Mouse (Mus musculus) intestine, postnatal 0 days (tissue): Measurements from ENCODE around the gene Gabrr2. TPM values are rescaled to one million over a fixed set of nuclear protein-coding genes. Genes with fewer than 3 reads are reported as not detected.

Experiments
- ATAC-seq: fragments of 200-750 bp; cut with Nextera tagmentation; 2 replicates; pipeline ENCODE4 v1.8.0; 2017; ENCODE audit warnings: mild to moderate bottlenecking, moderate TSS enrichment, moderate library complexity
- H3K27ac ChIP-seq: fragments of 300-500 bp; sonication (generic); 2 replicates; pipeline ENCODE4 v1.5.1; 2014; ENCODE audit warnings: mild to moderate bottlenecking, low read depth, low read length, moderate library complexity
- H3K27me3 ChIP-seq: fragments of 300-500 bp; sonication (generic); replicated peaks from 2 replicates; pipeline ENCODE4 v1.6.1; 2014; ENCODE audit warnings: low read length, mixed read lengths; ENCODE audit not compliant: control insufficient read depth, insufficient read depth
- H3K36me3 ChIP-seq: fragments of 300-500 bp; sonication (generic); 2 replicates; pipeline ENCODE4 v1.6.1; 2014; ENCODE audit warnings: mild to moderate bottlenecking, moderate library complexity; ENCODE audit not compliant: control insufficient read depth, insufficient read depth
- H3K4me1 ChIP-seq: fragments of 300-500 bp; sonication (generic); replicated peaks from 2 replicates; pipeline ENCODE4 v1.6.1; 2014; ENCODE audit warnings: antibody characterized with exemption, low read length, mixed read lengths; ENCODE audit not compliant: control insufficient read depth, insufficient read depth
- H3K4me2 ChIP-seq: fragments of 300-500 bp; sonication (generic); replicated peaks from 2 replicates; pipeline ENCODE4 v1.6.1; 2014; ENCODE audit warnings: low read depth, mild to moderate bottlenecking, moderate library complexity
- H3K4me3 ChIP-seq: fragments of 300-500 bp; sonication (generic); 2 replicates; pipeline ENCODE4 v1.5.1; 2014; ENCODE audit warnings: low read depth, low read length
- H3K9ac ChIP-seq: fragments of 300-500 bp; sonication (generic); 2 replicates; pipeline ENCODE4 v1.6.1; 2014; ENCODE audit warnings: mild to moderate bottlenecking, low read depth, low read length
- H3K9me3 ChIP-seq: fragments of 300-500 bp; sonication (generic); 2 replicates; pipeline ENCODE4 v1.6.1; 2016; ENCODE audit warnings: mixed run types; ENCODE audit not compliant: control insufficient read depth
- CTCF ChIP-seq: sonication (generic); IDR thresholded peaks from 2 replicates; pipeline ENCODE4 v1.5.1; 2016; ENCODE audit warnings: low read depth, mild to moderate bottlenecking, control low read depth, antibody characterized with exemption, moderate library complexity
- WGBS: fragments of 180-500 bp; shearing (Covaris S2); extraction: QIAGEN DNeasy Blood & Tissue Kit; methylation state at CpG from one replicate; pipeline ENCODE4 v1.1.7; 2014; 5-methylcytosine and 5-hydroxymethylcytosine counted together
- polyA plus RNA-seq: library from polyadenylated mRNA; unstranded; fragments of >200 nt; fragmentation: Nextera tagmentation; extraction: Ambion mirVana; gene quantifications from 2 replicates; pipeline ENCODE4 v1.2.1, GENCODE M21; 2015

Gene Gabrr2
- polyA plus RNA-seq, 1 experiment from 2014 or later, result 0.07 TPM

- Histone ChIP-seq H3K4me1 (no peaks in the 10 kb centered on the region), H3K4me3 (no peak overlapping the region), H3K36me3 (no peaks in the 10 kb centered on the region), H3K9ac (no peak overlapping the region), H3K27me3 (no peaks in the 10 kb centered on the region), H3K27ac (no peak overlapping the region), H3K9me3 (no peaks in the 10 kb centered on the region), H3K4me2 (no peak overlapping the region)
- WGBS, result 51% methylated on average over 11 of the region's 11 CpGs
- ATAC-seq, result no peak
- TF ChIP-seq CTCF, result no peak
These were observed 9.8 kb downstream of the Gabrr2 start for GRCm38 (mm10) chr4:33072526-33073161.

GRCm38 (mm10) chr4:33074406-33074805, 11.6 kb downstream of the Gabrr2 start:
- Histone ChIP-seq H3K27ac (no peak overlapping the region), H3K4me3 (no peak overlapping the region), H3K36me3 (no peaks in the 10 kb centered on the region), H3K4me1 (no peaks in the 10 kb centered on the region), H3K4me2 (no peak overlapping the region), H3K9me3 (no peaks in the 10 kb centered on the region), H3K27me3 (no peaks in the 10 kb centered on the region), H3K9ac (no peak overlapping the region)
- no peak for ATAC-seq
- 81% methylated on average over 4 of the region's 4 CpGs for WGBS
- no peak for TF ChIP-seq CTCF

- no peak for ATAC-seq
- no peaks in the 10 kb centered on the region for H3K9me3 ChIP-seq
- no peak overlapping the region for H3K9ac ChIP-seq
- H3K36me3 ChIP-seq, result no peaks in the 10 kb centered on the region
- no peak for TF ChIP-seq CTCF
- WGBS, result 72% methylated on average over 5 of the region's 5 CpGs
- H3K27ac ChIP-seq, result no peak overlapping the region
- no peaks in the 10 kb centered on the region for H3K27me3 ChIP-seq
- no peaks in the 10 kb centered on the region for H3K4me1 ChIP-seq
- no peak overlapping the region for H3K4me3 ChIP-seq
- H3K4me2 ChIP-seq, result no peak overlapping the region
These were observed 12.1 kb downstream of the Gabrr2 start for GRCm38 (mm10) chr4:33074851-33075250.

GRCm38 (mm10) chr4:33075776-33076524, 13.2 kb downstream of the Gabrr2 start:
- H3K4me2 ChIP-seq, result no peak overlapping the region
- H3K4me1 ChIP-seq, result no peaks in the 10 kb centered on the region
- no peaks in the 10 kb centered on the region for H3K36me3 ChIP-seq
- no peaks in the 10 kb centered on the region for H3K9me3 ChIP-seq
- ATAC-seq, result no peak
- H3K27me3 ChIP-seq, result no peaks in the 10 kb centered on the region
- H3K27ac ChIP-seq, result no peak overlapping the region
- H3K4me3 ChIP-seq, result no peak overlapping the region
- no peak for TF ChIP-seq CTCF
- 81% methylated on average over 5 of the region's 5 CpGs for WGBS
- no peak overlapping the region for H3K9ac ChIP-seq

- H3K4me3 ChIP-seq, result no peak overlapping the region
- H3K4me1 ChIP-seq, result no peaks in the 10 kb centered on the region
- H3K9ac ChIP-seq, result no peak overlapping the region
- H3K27ac ChIP-seq, result no peak overlapping the region
- WGBS, result 71% methylated on average over 11 of the region's 11 CpGs
- ATAC-seq, result no peak
- H3K9me3 ChIP-seq, result no peaks in the 10 kb centered on the region
- H3K27me3 ChIP-seq, result no peaks in the 10 kb centered on the region
- no peaks in the 10 kb centered on the region for H3K36me3 ChIP-seq
- no peak for TF ChIP-seq CTCF
- no peak overlapping the region for H3K4me2 ChIP-seq
These were observed 14.4 kb downstream of the Gabrr2 start for GRCm38 (mm10) chr4:33077161-33077560.

- Histone ChIP-seq H3K9ac (no peak overlapping the region), H3K4me1 (no peaks in the 10 kb centered on the region), H3K27ac (no peak overlapping the region), H3K27me3 (no peaks in the 10 kb centered on the region), H3K9me3 (no peaks in the 10 kb centered on the region), H3K4me2 (no peak overlapping the region), H3K36me3 (no peaks in the 10 kb centered on the region), H3K4me3 (no peak overlapping the region)
- no peak for ATAC-seq
- WGBS, result 45% methylated on average over 8 of the region's 8 CpGs
- TF ChIP-seq CTCF, result no peak
These were observed 14.9 kb downstream of the Gabrr2 start for GRCm38 (mm10) chr4:33077724-33078123.
